Mouse (Mus musculus) liver, adult (tissue): ENCODE measurements at regions not wholly inside any gene's neighbourhood (a gene's known extent, or its start where the extent isn't known, plus 50 kb on each side); places are given as distances from the start of the nearest gene placed in this dataset.
A peak's percentile ranks its signal among the peaks of the same experiment; 100 is the strongest.

ENCODE experiments used
- GATA4 ChIP-seq: IDR thresholded peaks from 2 replicates; pipeline ENCODE4 v1.6.1; 2014; ENCODE audit warnings: mild to moderate bottlenecking, low read length; ENCODE audit not compliant: insufficient replicate concordance

- no peak for TF ChIP-seq GATA4
These were observed 235.2 kb downstream of the Sec23ip start for GRCm38 (mm10) chr7:128979904-128980303.

- TF ChIP-seq GATA4 = no peak
These were observed 236.1 kb downstream of the Sec23ip start for GRCm38 (mm10) chr7:128980827-128981226.

GRCm38 (mm10) chr7:128998759-128999158, 254.0 kb downstream of the Sec23ip start:
- TF ChIP-seq GATA4 = no peak

GRCm38 (mm10) chr7:129002419-129002818, 254.4 kb upstream of the Plpp4 start:
- TF ChIP-seq GATA4 = no peak

GRCm38 (mm10) chr7:129003150-129003549, 253.7 kb upstream of the Plpp4 start:
- no peak for TF ChIP-seq GATA4

- no peak for TF ChIP-seq GATA4
These were observed 240.5 kb upstream of the Plpp4 start for GRCm38 (mm10) chr7:129016353-129016752.

- no peak for TF ChIP-seq GATA4
These were observed 229.7 kb upstream of the Plpp4 start for GRCm38 (mm10) chr7:129027116-129027515.

GRCm38 (mm10) chr7:129048023-129048422, 208.8 kb upstream of the Plpp4 start:
- TF ChIP-seq GATA4 = no peak

GRCm38 (mm10) chr7:129049726-129050125, 207.1 kb upstream of the Plpp4 start:
- TF ChIP-seq GATA4 = no peak

- no peak for TF ChIP-seq GATA4
These were observed 206.2 kb upstream of the Plpp4 start for GRCm38 (mm10) chr7:129050675-129051074.

DNA sequence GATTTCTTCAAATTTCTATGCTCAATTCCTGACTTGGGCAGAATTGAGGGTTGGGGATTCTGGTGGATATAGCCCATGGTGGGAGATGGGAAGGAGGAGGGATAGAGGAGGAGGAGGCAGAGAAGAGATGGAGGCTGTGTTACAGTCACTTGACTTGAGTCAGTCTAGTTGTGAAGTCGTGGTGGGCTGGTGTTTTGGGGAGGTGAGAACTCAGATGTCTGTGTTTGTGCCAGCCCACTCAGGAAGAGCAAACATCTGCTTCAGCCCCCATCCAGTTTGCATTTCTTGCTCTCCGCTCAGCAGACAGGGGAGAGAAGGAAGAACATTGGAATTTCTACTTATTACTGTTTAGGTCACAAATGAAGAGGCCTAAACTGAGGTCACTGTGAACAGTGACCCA, 189.9 kb upstream of the Plpp4 start:
- no peak for TF ChIP-seq GATA4

GRCm38 (mm10) chr7:129068137-129068536, 188.7 kb upstream of the Plpp4 start:
- TF ChIP-seq GATA4 = no peak

DNA sequence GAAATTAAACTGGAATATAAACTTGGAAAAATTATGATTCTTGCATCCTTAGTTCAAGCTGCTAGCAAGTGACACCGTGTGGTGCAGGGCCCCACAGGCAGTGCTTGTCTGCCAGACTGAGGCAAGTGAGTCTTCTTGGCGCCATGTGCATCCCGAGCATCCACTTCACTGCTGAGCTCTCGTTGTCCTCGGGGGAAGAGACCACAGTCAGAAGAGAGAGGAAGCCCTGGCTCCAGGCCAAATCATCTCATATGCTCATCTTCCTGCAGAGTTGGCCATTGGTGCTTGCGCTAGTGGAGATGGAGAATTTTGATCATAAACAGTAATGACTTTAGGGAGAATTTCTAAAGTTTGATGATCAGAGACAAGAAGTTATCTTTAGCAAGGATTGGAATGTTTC, 177.0 kb upstream of the Plpp4 start:
- no peak for TF ChIP-seq GATA4

DNA sequence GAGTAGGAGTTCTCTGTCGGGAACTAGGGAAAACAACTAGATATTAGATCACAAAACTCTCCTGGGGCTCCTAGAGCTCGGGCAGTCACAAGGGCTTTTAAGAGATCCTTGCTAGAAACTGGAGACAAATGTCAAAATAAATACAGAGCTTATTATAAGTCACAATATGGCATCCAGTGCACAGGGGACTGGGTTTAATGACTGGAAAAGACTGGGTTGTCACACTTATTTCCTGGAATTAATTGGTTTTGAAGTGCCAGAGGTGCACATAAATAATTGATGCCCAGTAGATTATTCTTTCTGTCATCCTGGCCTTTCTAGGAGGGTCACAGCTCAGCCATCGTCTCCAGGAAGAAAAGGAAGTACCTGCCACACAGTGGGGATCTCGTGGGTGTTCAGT, 165.4 kb upstream of the Plpp4 start:
- no peak for TF ChIP-seq GATA4

- TF ChIP-seq GATA4 = no peak
These were observed 160.3 kb upstream of the Plpp4 start for GRCm38 (mm10) chr7:129096374-129097069.

- no peak for TF ChIP-seq GATA4
These were observed 154.4 kb upstream of the Plpp4 start for GRCm38 (mm10) chr7:129102437-129102836.

DNA sequence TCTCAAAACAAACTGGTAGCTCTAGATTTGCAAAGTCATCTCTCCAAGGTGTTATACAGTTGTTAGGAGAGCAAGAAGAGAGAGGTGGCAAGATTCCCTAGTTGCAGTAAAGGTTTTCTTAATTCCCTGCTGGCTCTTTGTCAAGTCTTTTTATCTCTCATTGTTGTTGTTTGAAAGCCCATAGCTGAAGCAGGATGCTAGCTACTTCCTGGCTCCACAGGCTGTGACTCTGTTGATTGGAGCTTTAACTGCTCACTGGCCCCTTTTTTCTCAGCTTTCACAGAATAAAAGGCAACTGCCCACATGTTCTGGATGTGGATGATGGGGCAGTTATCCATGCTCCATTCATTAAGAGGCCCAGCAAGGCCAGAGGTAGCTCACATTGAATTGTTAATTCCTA, 122.7 kb upstream of the Plpp4 start:
- TF ChIP-seq GATA4 = peak; percentile 30; the same call in 1 of the 2 replicates

- no peak for TF ChIP-seq GATA4
These were observed 122.1 kb upstream of the Plpp4 start for GRCm38 (mm10) chr7:129134661-129135215.
